ENCODE assay signal across 16 mouse cellular contexts in genomic region chr11:96696168-96696727, GRCm38 (mm10).
DNase-seq lines count a peak whose midpoint lies in the region; ATAC-seq and TF ChIP-seq lines count a peak whose summit lies in the region.
"Had no signal": no experiment of that assay in that cellular context is flagged by ENCODE, and none has a peak within 500 bp of the region (broad histone marks: within the 10 kb centered on the region; RNA-seq: fewer than 3 reads in every experiment).

No protein-coding gene starts in this region.

- no peaks in the 10 kb centered on the region for H3K27me3 ChIP-seq in forebrain, embryonic 10.5 days (ENCODE audit: poor library complexity, severe bottlenecking)
- H3K27me3 ChIP-seq in forebrain, embryonic 14.5 days (replicated peaks; ENCODE audit: control insufficient read depth, insufficient read depth, low read length), result no peaks in the 10 kb centered on the region
- no peaks in the 10 kb centered on the region for H3K27me3 ChIP-seq in E14TG2a.4 (ENCODE audit: insufficient read depth, low read length)
- no peaks in the 10 kb centered on the region for H3K27me3 ChIP-seq in hindbrain, embryonic 12.5 days
- no peaks in the 10 kb centered on the region for H3K27me3 ChIP-seq in midbrain, embryonic 13.5 days
- H3K27me3 ChIP-seq: embryonic facial prominence, embryonic 13.5 days had no signal

- H3K36me3 ChIP-seq in forebrain, embryonic 10.5 days (replicated peaks), result no peaks in the 10 kb centered on the region
- H3K36me3 ChIP-seq in forebrain, embryonic 14.5 days (ENCODE audit: control insufficient read depth, insufficient read depth, low read length), result no peaks in the 10 kb centered on the region
- H3K36me3 ChIP-seq in E14TG2a.4 (ENCODE audit: insufficient read depth, low read length), result peaks cover 4% of the 10 kb centered on the region
- no peaks in the 10 kb centered on the region for H3K36me3 ChIP-seq in hindbrain, embryonic 12.5 days
- no peaks in the 10 kb centered on the region for H3K36me3 ChIP-seq in midbrain, embryonic 13.5 days
- H3K36me3 ChIP-seq: embryonic facial prominence, embryonic 13.5 days; heart, embryonic 13.5 days had no signal

- no peak overlapping the region for H3K9ac ChIP-seq in forebrain, embryonic 14.5 days (ENCODE audit: low read length)
- H3K9ac ChIP-seq in hindbrain, embryonic 12.5 days, result no peak overlapping the region
- no peak overlapping the region for H3K9ac ChIP-seq in midbrain, embryonic 13.5 days (replicated peaks)
- H3K9ac ChIP-seq: embryonic facial prominence, embryonic 13.5 days; heart, embryonic 13.5 days had no signal

- WGBS in forebrain, embryonic 10.5 days, result 62% methylated on average over 15 of the region's 15 CpGs
- 48% methylated on average over 15 of the region's 15 CpGs for WGBS in forebrain, embryonic 14.5 days
- WGBS in hindbrain, embryonic 12.5 days, result 23% methylated on average over 15 of the region's 15 CpGs
- WGBS in midbrain, embryonic 13.5 days, result 27% methylated on average over 15 of the region's 15 CpGs

- no peak for ATAC-seq in forebrain, embryonic 14.5 days
- ATAC-seq in hindbrain, embryonic 12.5 days (ENCODE audit: low FRiP score), result no peak
- ATAC-seq in midbrain, embryonic 13.5 days, result no peak
- ATAC-seq in activated CD4-positive, CD25-positive, alpha-beta regulatory T cell, adult 4 months, result no peak

- H3K4me3 ChIP-seq in forebrain, embryonic 10.5 days, result no peak overlapping the region
- no peak overlapping the region for H3K4me3 ChIP-seq in forebrain, embryonic 14.5 days (ENCODE audit: low read depth, low read length)
- H3K4me3 ChIP-seq in E14TG2a.4 (replicated peaks; ENCODE audit: low read length), result 0 out of 2 replicates have a peak overlapping the region, but pooled peaks have one; percentile 35
- H3K4me3 ChIP-seq in hindbrain, embryonic 12.5 days, result no peak overlapping the region
- H3K4me3 ChIP-seq in midbrain, embryonic 13.5 days (replicated peaks), result no peak overlapping the region
- H3K4me3 ChIP-seq: embryonic facial prominence, embryonic 13.5 days; heart, embryonic 13.5 days; myocyte had no signal

- 0 out of 2 replicates have a peak overlapping the region, but pooled peaks have one; percentile 62 for H3K27ac ChIP-seq in forebrain, embryonic 10.5 days
- no peak overlapping the region for H3K27ac ChIP-seq in forebrain, embryonic 14.5 days (ENCODE audit: low read depth, low read length)
- peak overlapping the region; percentile 68 for H3K27ac ChIP-seq in hindbrain, embryonic 12.5 days
- H3K27ac ChIP-seq in midbrain, embryonic 13.5 days, result peak overlapping the region; percentile 0; the same call in 1 of the 2 replicates
- H3K27ac ChIP-seq: embryonic facial prominence, embryonic 13.5 days; heart, embryonic 13.5 days; macrophage had no signal

- TF ChIP-seq CTCF in E14TG2a.4 (conservative IDR thresholded peaks at IDR 0.05; ENCODE audit: low read length), result no peak

- no peaks in the 10 kb centered on the region for H3K9me3 ChIP-seq in forebrain, embryonic 10.5 days
- H3K9me3 ChIP-seq in forebrain, embryonic 14.5 days (replicated peaks; ENCODE audit: control insufficient read depth, low read length), result no peaks in the 10 kb centered on the region
- H3K9me3 ChIP-seq in E14TG2a.4 (ENCODE audit: low read length), result no peaks in the 10 kb centered on the region
- H3K9me3 ChIP-seq in hindbrain, embryonic 12.5 days (replicated peaks), result no peaks in the 10 kb centered on the region
- no peaks in the 10 kb centered on the region for H3K9me3 ChIP-seq in midbrain, embryonic 13.5 days
- H3K9me3 ChIP-seq: embryonic facial prominence, embryonic 13.5 days; heart, embryonic 13.5 days had no signal

- no peak overlapping the region for H3K4me2 ChIP-seq in forebrain, embryonic 14.5 days (ENCODE audit: low read length)
- H3K4me2 ChIP-seq in hindbrain, embryonic 12.5 days (replicated peaks), result 0 out of 2 replicates have a peak overlapping the region, but pooled peaks have one; percentile 25
- H3K4me2 ChIP-seq in midbrain, embryonic 13.5 days (replicated peaks), result no peak overlapping the region
- H3K4me2 ChIP-seq: embryonic facial prominence, embryonic 13.5 days; heart, embryonic 13.5 days had no signal

- no peak for DNase-seq in forebrain, embryonic 10.5 days (ENCODE audit: extremely low spot score, low spot score)
- DNase-seq in forebrain, embryonic 14.5 days (ENCODE audit: low spot score), result no peak
- no peak for DNase-seq in frontal cortex, postnatal 25 days (ENCODE audit: low spot score in 2 of 2)
- no peak for DNase-seq in right cerebral cortex, adult 2 months (ENCODE audit: low spot score in 2 of 2)
- DNase-seq: adrenal gland, adult 8-10 months; layer of hippocampus, adult 9-11 months; liver; right cerebral cortex, postnatal 4 days had no signal

- peaks cover 23% of the 10 kb centered on the region for H3K4me1 ChIP-seq in forebrain, embryonic 10.5 days
- no peaks in the 10 kb centered on the region for H3K4me1 ChIP-seq in forebrain, embryonic 14.5 days (ENCODE audit: control insufficient read depth, insufficient read depth, low read length)
- peaks cover 66% of the 10 kb centered on the region for H3K4me1 ChIP-seq in E14TG2a.4 (replicated peaks; ENCODE audit: low read depth, low read length)
- peaks cover 23% of the 10 kb centered on the region for H3K4me1 ChIP-seq in hindbrain, embryonic 12.5 days
- H3K4me1 ChIP-seq in midbrain, embryonic 13.5 days (replicated peaks), result peaks cover 24% of the 10 kb centered on the region
- H3K4me1 ChIP-seq: heart, embryonic 13.5 days had no signal
